Mouse (Mus musculus) stomach, embryonic 16.5 days (tissue): ENCODE results near the gene Pced1b. TPM values are rescaled to one million over a fixed set of nuclear protein-coding genes. Genes with fewer than 3 reads are reported as not detected.

Experiments
- ATAC-seq: fragments of 200-750 bp; cut with Nextera tagmentation; 2 replicates; pipeline ENCODE4 v1.8.0; 2017; ENCODE audit warnings: moderate number of reproducible peaks, moderate TSS enrichment; ENCODE audit not compliant: insufficient read depth, low FRiP score
- H3K27ac ChIP-seq: fragments of 300-500 bp; sonication (generic); 2 replicates; pipeline ENCODE4 v1.5.1; 2014; ENCODE audit warnings: low read length
- H3K27me3 ChIP-seq: fragments of 300-500 bp; sonication (generic); 2 replicates; pipeline ENCODE4 v1.6.1; 2014; ENCODE audit warnings: low read length, control low read depth, mixed read lengths; ENCODE audit not compliant: control insufficient read depth, insufficient read depth
- H3K36me3 ChIP-seq: fragments of 300-500 bp; sonication (generic); 2 replicates; pipeline ENCODE4 v1.6.1; 2014; ENCODE audit warnings: low read length; ENCODE audit not compliant: control insufficient read depth, insufficient read depth
- H3K4me1 ChIP-seq: fragments of 300-500 bp; sonication (generic); 2 replicates; pipeline ENCODE4 v1.6.1; 2014; ENCODE audit warnings: low read length, control low read depth, mixed read lengths; ENCODE audit not compliant: control insufficient read depth, insufficient read depth
- H3K4me2 ChIP-seq: fragments of 300-500 bp; sonication (generic); 2 replicates; pipeline ENCODE4 v1.6.1; 2014; ENCODE audit warnings: low read depth, low read length, mixed read lengths
- H3K4me3 ChIP-seq: fragments of 300-500 bp; sonication (generic); replicated peaks from 2 replicates; pipeline ENCODE4 v1.5.1; 2014; ENCODE audit warnings: mild to moderate bottlenecking, low read length
- H3K9ac ChIP-seq: fragments of 300-500 bp; sonication (generic); 2 replicates; pipeline ENCODE4 v1.6.1; 2014; ENCODE audit warnings: low read length
- H3K9me3 ChIP-seq: fragments of 300-500 bp; sonication (generic); replicated peaks from 2 replicates; pipeline ENCODE4 v1.6.1; 2016; ENCODE audit warnings: low read length, control low read depth; ENCODE audit not compliant: control insufficient read depth
- WGBS: fragments of 180-500 bp; shearing (Covaris S2); extraction: QIAGEN DNeasy Blood & Tissue Kit; methylation state at CpG from one replicate; pipeline ENCODE4 v1.1.7; 2014; 5-methylcytosine and 5-hydroxymethylcytosine counted together
- polyA plus RNA-seq: library from polyadenylated mRNA; unstranded; fragments of >200 nt; fragmentation: Nextera tagmentation; extraction: Ambion mirVana; gene quantifications from 2 replicates; pipeline ENCODE4 v1.2.1, GENCODE M21; 2015

Pced1b gene
- polyA plus RNA-seq, 1 experiment from 2014 or later, result 2.9 TPM

DNA sequence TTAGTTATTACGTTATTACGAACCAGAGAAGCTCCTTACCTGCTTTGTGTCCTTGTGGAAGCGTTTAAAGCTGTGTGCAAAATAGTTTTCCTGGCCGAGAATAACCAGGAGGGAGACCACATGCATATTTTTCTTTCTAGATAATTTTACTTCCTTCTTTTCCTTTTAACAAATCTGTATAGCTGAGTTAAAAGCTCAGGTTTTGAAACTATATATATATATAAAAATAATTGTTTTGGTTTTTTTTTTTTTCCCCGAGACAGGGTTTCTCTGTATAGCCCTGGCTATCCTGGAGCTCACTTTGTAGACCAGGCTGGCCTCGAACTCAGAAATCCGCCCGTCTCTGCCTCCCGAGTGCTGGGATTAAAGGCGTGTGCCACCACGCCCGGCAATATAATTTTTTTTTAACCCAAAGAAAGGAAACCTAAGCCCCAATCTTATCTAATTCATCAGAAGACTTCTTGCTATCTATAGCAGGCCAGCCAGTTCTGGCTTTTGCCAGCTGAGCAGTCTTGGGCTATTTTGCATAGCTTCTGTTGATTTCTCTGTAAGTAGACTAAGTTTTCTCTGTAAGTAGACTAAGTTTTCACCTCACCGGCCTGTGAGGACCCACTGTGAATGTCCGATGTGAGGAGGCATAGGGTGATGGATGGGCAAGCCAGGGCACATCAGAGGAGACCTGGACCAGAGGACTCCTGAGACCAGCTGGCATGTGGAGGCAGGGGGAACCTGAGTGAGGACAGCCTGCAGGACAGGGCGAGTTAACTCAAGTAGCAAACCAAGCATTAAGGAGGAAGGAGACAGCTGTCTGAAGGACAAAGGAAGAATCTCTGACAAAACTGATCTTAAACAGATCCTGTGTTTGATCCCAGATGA lies 128.2 kb downstream of the Pced1b start:
- H3K9ac ChIP-seq, result no peak overlapping the region
- no peak for ATAC-seq
- WGBS, result 87% methylated on average over 15 of the region's 15 CpGs
- no peaks in the 10 kb centered on the region for H3K9me3 ChIP-seq
- no peaks in the 10 kb centered on the region for H3K27me3 ChIP-seq
- peaks cover 4% of the 10 kb centered on the region for H3K4me1 ChIP-seq
- no peak overlapping the region for H3K4me3 ChIP-seq
- H3K4me2 ChIP-seq, result no peak overlapping the region
- H3K36me3 ChIP-seq, result no peaks in the 10 kb centered on the region
- no peak overlapping the region for H3K27ac ChIP-seq

DNA sequence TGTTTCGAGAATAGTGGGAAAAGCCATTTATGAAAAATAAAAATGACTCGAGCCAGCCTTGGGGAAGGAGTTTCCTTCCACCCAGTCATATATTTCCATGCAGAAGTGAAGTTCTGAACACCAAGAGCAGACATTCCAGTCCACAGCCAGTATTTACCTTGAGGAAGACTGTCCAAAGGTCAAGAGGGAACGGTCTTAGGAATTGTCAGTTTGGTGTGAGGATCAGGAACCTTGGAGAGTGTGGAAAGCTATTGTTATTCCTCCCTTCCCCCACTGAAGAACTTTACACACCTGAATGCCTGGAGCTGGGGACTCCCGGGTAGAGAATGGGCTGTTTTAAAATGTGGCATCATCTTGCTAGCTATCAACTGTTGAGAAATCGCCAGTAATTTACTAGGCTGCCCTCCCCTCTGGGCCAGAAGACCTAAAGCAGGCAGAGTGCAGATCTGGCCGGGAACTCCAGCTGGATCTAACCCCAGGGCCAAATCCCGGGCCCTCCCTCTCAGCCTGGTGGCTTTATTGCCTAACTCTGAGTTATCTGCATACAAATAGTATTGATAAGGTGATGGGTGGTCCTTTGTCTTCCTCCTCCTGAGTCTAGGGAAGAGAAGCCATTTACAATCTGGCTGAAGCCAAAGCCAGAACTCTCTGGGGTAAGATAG lies 129.3 kb downstream of the Pced1b start:
- WGBS, result 41% methylated on average over 7 of the region's 7 CpGs
- Histone ChIP-seq H3K36me3 (no peaks in the 10 kb centered on the region), H3K9ac (no peak overlapping the region), H3K4me2 (no peak overlapping the region; the same call in 1 of the 2 replicates), H3K9me3 (no peaks in the 10 kb centered on the region), H3K4me3 (no peak overlapping the region), H3K4me1 (peaks cover 4% of the 10 kb centered on the region), H3K27me3 (no peaks in the 10 kb centered on the region), H3K27ac (no peak overlapping the region)
- ATAC-seq, result no peak

DNA sequence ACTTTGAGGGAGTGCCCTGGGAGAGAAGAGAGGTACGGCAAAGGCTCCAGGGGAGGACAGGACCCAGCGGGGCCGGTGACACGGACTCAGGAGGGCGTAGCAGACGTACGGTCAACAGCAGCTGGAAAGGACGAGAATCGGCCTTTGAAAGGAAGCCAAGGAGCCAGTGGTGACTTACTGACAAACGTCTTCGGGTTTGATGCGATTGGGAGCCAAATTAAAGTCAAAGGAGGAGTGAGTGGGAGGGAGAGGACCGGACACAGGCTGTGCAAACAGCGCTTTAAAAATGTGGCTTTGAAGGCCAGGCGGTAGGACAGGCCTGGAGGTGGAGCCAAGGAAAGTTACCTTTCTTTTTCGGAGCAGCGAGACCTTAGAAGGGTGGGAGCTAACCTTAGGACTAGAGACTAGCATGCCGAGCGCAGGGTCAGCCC lies 129.9 kb downstream of the Pced1b start:
- Histone ChIP-seq H3K27ac (no peak overlapping the region), H3K4me2 (peak overlapping the region; percentile 33), H3K9me3 (no peaks in the 10 kb centered on the region), H3K27me3 (no peaks in the 10 kb centered on the region), H3K36me3 (no peaks in the 10 kb centered on the region), H3K4me3 (no peak overlapping the region; the same call in 1 of the 2 replicates), H3K4me1 (peaks cover 4% of the 10 kb centered on the region), H3K9ac (no peak overlapping the region)
- WGBS, result 29% methylated on average over 19 of the region's 19 CpGs
- no peak for ATAC-seq

DNA sequence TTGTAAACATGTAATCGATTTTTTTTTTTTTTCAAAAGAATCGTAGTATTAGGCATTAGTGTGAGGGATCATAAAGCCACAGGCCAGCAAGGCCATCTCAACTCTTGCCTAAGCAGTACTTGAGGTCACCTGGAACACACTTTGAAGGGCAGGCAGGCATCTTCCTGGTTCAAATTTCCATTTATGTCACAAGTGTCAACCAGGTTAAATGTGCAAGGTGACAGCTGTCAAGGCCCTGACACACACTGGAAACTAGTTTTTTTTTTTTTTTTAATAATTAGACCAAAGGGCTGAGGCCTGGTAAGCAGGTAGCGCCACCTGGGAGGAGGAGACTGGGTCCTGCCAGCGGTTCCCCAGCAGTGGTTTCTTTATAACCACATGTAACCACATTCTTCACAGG lies 131.2 kb downstream of the Pced1b start:
- Histone ChIP-seq H3K4me1 (peaks cover 4% of the 10 kb centered on the region), H3K27me3 (no peaks in the 10 kb centered on the region), H3K36me3 (no peaks in the 10 kb centered on the region), H3K9me3 (no peaks in the 10 kb centered on the region), H3K4me3 (no peak overlapping the region), H3K4me2 (no peak overlapping the region), H3K9ac (no peak overlapping the region), H3K27ac (no peak overlapping the region)
- ATAC-seq, result no peak
- 78% methylated on average over 4 of the region's 4 CpGs for WGBS

DNA sequence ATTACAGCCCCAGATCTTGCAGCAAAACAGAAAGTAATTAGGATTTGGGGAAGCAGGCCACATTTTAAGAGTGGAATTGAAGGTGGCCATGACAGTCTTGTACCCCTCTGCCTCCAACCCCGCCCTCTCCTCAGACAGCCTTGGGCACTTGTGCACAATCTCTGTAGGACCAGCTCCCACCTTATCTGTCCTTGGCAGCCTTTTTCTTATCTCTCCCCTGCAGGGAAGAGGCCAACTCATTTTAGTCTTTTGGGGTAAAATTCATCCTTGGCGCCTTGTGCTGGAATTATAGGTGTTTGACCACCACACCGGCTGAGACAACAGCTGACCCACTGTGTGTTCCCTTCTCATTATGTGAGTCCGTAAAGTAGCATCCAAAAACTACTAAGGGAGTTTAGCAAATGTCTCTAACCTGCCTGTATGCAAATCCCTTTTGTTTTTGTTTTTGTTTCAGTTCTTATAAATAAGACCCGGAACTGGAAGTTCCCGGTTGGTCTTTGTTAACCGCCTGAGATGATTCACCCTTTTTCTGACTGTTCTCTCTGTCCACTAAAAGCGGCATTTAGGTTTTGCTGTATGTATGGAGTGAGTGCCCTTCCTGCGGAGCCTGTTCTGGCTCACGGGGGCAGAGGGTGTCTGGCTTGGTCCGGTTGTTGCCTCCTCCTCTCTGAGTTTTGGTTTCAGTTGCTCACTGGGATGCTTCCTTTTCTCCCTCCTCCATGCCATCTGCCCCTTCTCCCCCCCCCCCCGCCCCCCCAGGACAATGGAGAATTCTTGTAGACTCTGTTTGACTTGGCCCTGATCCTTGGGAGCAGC lies 132.8 kb downstream of the Pced1b start:
- Histone ChIP-seq H3K4me3 (0 out of 2 replicates have a peak overlapping the region, but pooled peaks have one; percentile 10), H3K27me3 (no peaks in the 10 kb centered on the region), H3K4me1 (no peaks in the 10 kb centered on the region; the same call in 1 of the 2 replicates), H3K9ac (no peak overlapping the region), H3K4me2 (no peak overlapping the region), H3K27ac (no peak overlapping the region), H3K9me3 (no peaks in the 10 kb centered on the region), H3K36me3 (no peaks in the 10 kb centered on the region)
- WGBS, result 64% methylated on average over 11 of the region's 12 CpGs
- 0 out of 2 replicates have a peak, but pooled peaks have one; percentile 63 for ATAC-seq

DNA sequence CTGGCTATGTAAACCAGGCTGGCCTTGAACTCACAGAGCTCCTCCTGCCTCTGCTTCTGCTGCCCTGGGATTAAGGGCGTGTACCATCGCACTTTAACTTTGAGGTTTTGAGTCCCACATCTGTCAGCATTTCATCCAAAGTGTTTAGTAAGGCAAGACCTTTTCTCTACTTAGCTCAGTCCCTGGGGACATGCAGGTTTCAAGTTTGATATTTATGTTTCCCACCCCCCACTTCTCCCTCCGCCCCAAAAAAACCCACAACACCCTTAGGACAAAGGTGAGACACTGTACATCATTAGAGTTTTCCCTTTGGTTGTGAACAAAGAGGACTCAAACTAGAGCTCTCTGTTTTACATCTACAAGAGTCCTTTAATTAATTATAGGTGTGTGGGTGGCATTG lies 135.7 kb downstream of the Pced1b start:
- Histone ChIP-seq H3K9ac (no peak overlapping the region), H3K4me3 (no peak overlapping the region), H3K27me3 (no peaks in the 10 kb centered on the region), H3K9me3 (no peaks in the 10 kb centered on the region), H3K27ac (no peak overlapping the region), H3K4me2 (no peak overlapping the region), H3K36me3 (no peaks in the 10 kb centered on the region), H3K4me1 (no peaks in the 10 kb centered on the region; the same call in 1 of the 2 replicates)
- WGBS, result 96% methylated on average over 3 of the region's 3 CpGs
- ATAC-seq, result no peak

DNA sequence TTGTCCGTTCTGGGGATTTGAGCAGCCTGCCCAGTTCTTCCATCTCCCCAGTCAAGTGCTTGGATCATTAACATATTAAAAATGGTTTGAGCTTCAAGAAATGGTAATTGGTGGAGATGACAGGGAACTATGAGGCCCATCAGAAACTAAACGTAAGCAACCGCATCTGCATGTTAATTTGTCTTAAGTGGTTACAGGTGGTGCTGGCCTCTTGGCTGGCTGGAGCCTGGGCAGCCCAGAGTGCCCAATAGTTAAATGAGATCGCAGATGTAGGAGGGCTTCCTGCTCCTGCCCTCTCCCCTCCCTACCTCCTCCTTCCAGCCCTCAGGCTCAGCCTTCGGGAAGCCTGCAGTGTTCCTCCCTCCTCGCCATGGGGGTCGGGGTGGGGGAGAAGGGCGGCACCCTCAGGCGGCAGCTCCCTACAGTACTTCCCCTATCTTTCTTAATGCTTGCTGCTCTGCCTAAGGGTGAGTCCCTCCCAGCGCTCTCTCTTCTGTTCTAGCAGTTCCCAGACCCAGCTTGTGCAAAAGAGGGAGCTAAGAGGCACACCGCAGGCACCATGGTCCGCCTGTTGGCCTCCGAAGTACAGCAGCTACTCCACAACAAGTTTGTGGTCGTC lies 136.7 kb downstream of the Pced1b start:
- Histone ChIP-seq H3K4me1 (no peaks in the 10 kb centered on the region; the same call in 1 of the 2 replicates), H3K36me3 (no peaks in the 10 kb centered on the region), H3K27ac (no peak overlapping the region), H3K4me2 (no peak overlapping the region), H3K9ac (no peak overlapping the region), H3K4me3 (no peak overlapping the region), H3K9me3 (no peaks in the 10 kb centered on the region), H3K27me3 (no peaks in the 10 kb centered on the region)
- ATAC-seq, result no peak
- WGBS, result 80% methylated on average over 14 of the region's 14 CpGs

DNA sequence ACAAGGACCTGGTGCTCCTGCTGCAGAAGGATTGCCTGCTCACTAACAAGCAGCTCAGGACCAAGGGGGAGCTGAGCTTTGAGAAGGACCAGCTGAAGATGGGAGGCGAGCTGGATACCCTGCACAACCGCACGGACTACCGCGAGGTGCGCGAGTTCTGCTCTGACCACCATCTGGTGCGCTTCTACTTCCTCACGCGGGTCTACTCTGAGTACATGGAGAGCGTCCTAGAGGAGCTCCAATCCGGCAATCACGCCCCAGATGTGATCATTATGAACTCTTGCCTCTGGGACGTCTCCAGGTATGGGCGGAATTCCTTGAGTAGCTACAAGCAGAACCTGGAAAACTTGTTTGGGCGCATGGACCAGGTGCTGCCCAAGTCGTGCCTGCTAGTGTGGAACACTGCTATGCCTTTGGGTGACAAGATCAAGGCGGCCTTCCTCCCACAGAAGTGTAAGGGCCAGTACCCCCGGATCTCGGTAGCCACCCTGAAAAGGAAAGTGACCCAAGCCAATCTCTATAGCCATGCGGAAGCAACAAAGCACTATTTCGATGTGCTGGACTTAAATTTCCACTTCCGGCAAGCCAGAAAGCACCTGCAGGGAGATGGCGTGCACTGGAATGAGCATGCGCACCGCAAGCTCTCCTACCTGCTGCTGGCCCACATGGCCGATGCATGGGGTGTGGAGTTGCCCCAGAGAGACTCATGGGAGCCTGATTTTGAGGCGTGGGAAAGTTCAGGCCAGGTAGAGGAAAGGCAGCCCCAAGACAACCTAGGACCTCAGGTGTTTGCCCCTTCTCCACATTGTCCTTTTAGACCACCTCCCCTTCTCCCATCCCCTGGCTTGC lies 137.5 kb downstream of the Pced1b start:
- H3K4me1 ChIP-seq, result no peaks in the 10 kb centered on the region; the same call in 1 of the 2 replicates
- no peaks in the 10 kb centered on the region for H3K36me3 ChIP-seq
- no peak overlapping the region for H3K4me3 ChIP-seq
- H3K9me3 ChIP-seq, result no peaks in the 10 kb centered on the region
- 92% methylated on average over 28 of the region's 28 CpGs for WGBS
- no peak overlapping the region for H3K27ac ChIP-seq
- H3K9ac ChIP-seq, result no peak overlapping the region
- ATAC-seq, result no peak
- no peak overlapping the region for H3K4me2 ChIP-seq
- H3K27me3 ChIP-seq, result no peaks in the 10 kb centered on the region
